Mouse (Mus musculus): Measurements from ENCODE around the gene Ldb3. TPM values are rescaled to one million over a fixed set of nuclear protein-coding genes. Genes with fewer than 3 reads are reported as not detected.

Ldb3 gene
- polyA plus RNA-seq, 1 experiment from 2014 or later = 0.87 TPM

GRCm38 (mm10) chr14:34483469-34484341, 104.8 kb downstream of the Ldb3 start:
- H3K36me3 ChIP-seq = no peaks in the 10 kb centered on the region
- H3K9me3 ChIP-seq = no peaks in the 10 kb centered on the region
- no peak overlapping the region for H3K4me3 ChIP-seq
- H3K27ac ChIP-seq (replicated peaks) = 0 out of 2 replicates have a peak overlapping the region, but pooled peaks have one; percentile 50
- no peak overlapping the region for H3K9ac ChIP-seq
- H3K4me1 ChIP-seq (replicated peaks) = peaks cover 14% of the 10 kb centered on the region
- peak; percentile 74; the same call in 1 of the 2 replicates for ATAC-seq (ENCODE audit: low FRiP score, low read depth)
- no peaks in the 10 kb centered on the region for H3K27me3 ChIP-seq
- H3K4me2 ChIP-seq = no peak overlapping the region
- 46% methylated on average over 6 of the region's 6 CpGs for whole genome bisulfite sequencing

Other genes with a start within 250 kb of the Ldb3 start
- not detected in 2 replicates for gene Fam25c, start 233.2 kb downstream of the Ldb3 start, polyA plus RNA-seq (2015; fragmentation: Nextera tagmentation; extraction: Ambion mirVana)
- 170 and 223 TPM in 2 replicates for gene Sncg, start 213.9 kb downstream of the Ldb3 start, polyA plus RNA-seq (2015; fragmentation: Nextera tagmentation; extraction: Ambion mirVana)
- 4.1 and 5.3 TPM in 2 replicates for gene Mmrn2, start 213.2 kb downstream of the Ldb3 start, polyA plus RNA-seq (2015; fragmentation: Nextera tagmentation; extraction: Ambion mirVana)
- gene Bmpr1a, start 85.3 kb downstream of the Ldb3 start, polyA plus RNA-seq (2015; fragmentation: Nextera tagmentation; extraction: Ambion mirVana) = 20.7 and 21.4 TPM in 2 replicates
- gene 9230112D13Rik, start 65.9 kb downstream of the Ldb3 start, polyA plus RNA-seq (2015; fragmentation: Nextera tagmentation; extraction: Ambion mirVana) = not detected in 2 replicates
- gene Opn4, start 11.5 kb upstream of the Ldb3 start, polyA plus RNA-seq (2015; fragmentation: Nextera tagmentation; extraction: Ambion mirVana) = not detected in 2 replicates
- gene Wapl, start 85.2 kb upstream of the Ldb3 start, polyA plus RNA-seq (2015; fragmentation: Nextera tagmentation; extraction: Ambion mirVana) = 12.3 and 14.8 TPM in 2 replicates
- gene Grid1, start 231.4 kb upstream of the Ldb3 start, polyA plus RNA-seq (2015; fragmentation: Nextera tagmentation; extraction: Ambion mirVana) = 6.8 and 7.1 TPM in 2 replicates